Mouse (Mus musculus) hindbrain, embryonic 16.5 days (tissue): Measurements from ENCODE around the gene Rnft2. TPM values are rescaled to one million over a fixed set of nuclear protein-coding genes. Genes with fewer than 3 reads are reported as not detected.

ENCODE experiments used
- ATAC-seq: fragments of 200-750 bp; cut with Nextera tagmentation; 2 replicates; pipeline ENCODE4 v1.8.0; 2017; ENCODE audit warnings: moderate TSS enrichment, moderate library complexity
- H3K27ac ChIP-seq: fragments of 300-500 bp; sonication (generic); 2 replicates; pipeline ENCODE4 v1.5.1; 2014; ENCODE audit warnings: low read depth, mild to moderate bottlenecking, control low read depth, low read length, moderate library complexity
- H3K27me3 ChIP-seq: fragments of 300-500 bp; sonication (generic); replicated peaks from 2 replicates; pipeline ENCODE4 v1.6.1; 2014; ENCODE audit warnings: low read length; ENCODE audit not compliant: control insufficient read depth, insufficient read depth
- H3K36me3 ChIP-seq: fragments of 300-500 bp; sonication (generic); 2 replicates; pipeline ENCODE4 v1.6.1; 2014; ENCODE audit warnings: mild to moderate bottlenecking, low read length, moderate library complexity, mixed read lengths; ENCODE audit not compliant: control insufficient read depth, insufficient read depth
- H3K4me1 ChIP-seq: fragments of 300-500 bp; sonication (generic); 2 replicates; pipeline ENCODE4 v1.6.1; 2014; ENCODE audit warnings: low read depth, low read length; ENCODE audit not compliant: control insufficient read depth, insufficient read depth
- H3K4me2 ChIP-seq: fragments of 300-500 bp; sonication (generic); 2 replicates; pipeline ENCODE4 v1.6.1; 2014; ENCODE audit warnings: mild to moderate bottlenecking, low read length, control low read depth, moderate library complexity
- H3K4me3 ChIP-seq: fragments of 300-500 bp; sonication (generic); 2 replicates; pipeline ENCODE4 v1.5.1; 2014; ENCODE audit warnings: mild to moderate bottlenecking, low read length, control low read depth, moderate library complexity
- H3K9ac ChIP-seq: fragments of 300-500 bp; sonication (generic); 2 replicates; pipeline ENCODE4 v1.6.1; 2014; ENCODE audit warnings: low read depth, mild to moderate bottlenecking, control low read depth, low read length, moderate library complexity
- H3K9me3 ChIP-seq: fragments of 300-500 bp; sonication (generic); 2 replicates; pipeline ENCODE4 v1.6.1; 2014; ENCODE audit warnings: mild to moderate bottlenecking, low read length, moderate library complexity; ENCODE audit not compliant: control insufficient read depth
- WGBS: fragments of 180-500 bp; shearing (Covaris S2); extraction: QIAGEN DNeasy Blood & Tissue Kit; methylation state at CpG from one replicate; pipeline ENCODE4 v1.1.7; 2014; 5-methylcytosine and 5-hydroxymethylcytosine counted together
- polyA plus RNA-seq: library from polyadenylated mRNA; unstranded; fragments of >200 nt; fragmentation: Nextera tagmentation; extraction: Ambion mirVana; gene quantifications from 2 replicates; pipeline ENCODE4 v1.2.1, GENCODE M21; 2015

Rnft2 gene
- polyA plus RNA-seq, 1 experiment from 2014 or later = 9.2 TPM

GRCm38 (mm10) chr5:118154839-118155564 lies 89.9 kb downstream of the Rnft2 start, which contains the start of gene Fbxw8:
Gene Fbxw8, minus strand, starts transcription at chr5:118155464.
- Histone ChIP-seq H3K27ac (peak within 1 kb of the TSS; percentile 51; the same call in 1 of the 2 replicates), H3K9ac (peak within 1 kb of the TSS; percentile 94), H3K9me3 (no peaks in the 10 kb centered on the region), H3K36me3 (no peaks in the 10 kb centered on the region), H3K4me1 (peaks cover 15% of the 10 kb centered on the region), H3K27me3 (no peaks in the 10 kb centered on the region), H3K4me2 (peak within 1 kb of the TSS; percentile 77), H3K4me3 (peak within 1 kb of the TSS; percentile 94)
- under 1% methylated on average over 61 of the region's 67 CpGs for WGBS
- peak; percentile 91 for ATAC-seq

DNA sequence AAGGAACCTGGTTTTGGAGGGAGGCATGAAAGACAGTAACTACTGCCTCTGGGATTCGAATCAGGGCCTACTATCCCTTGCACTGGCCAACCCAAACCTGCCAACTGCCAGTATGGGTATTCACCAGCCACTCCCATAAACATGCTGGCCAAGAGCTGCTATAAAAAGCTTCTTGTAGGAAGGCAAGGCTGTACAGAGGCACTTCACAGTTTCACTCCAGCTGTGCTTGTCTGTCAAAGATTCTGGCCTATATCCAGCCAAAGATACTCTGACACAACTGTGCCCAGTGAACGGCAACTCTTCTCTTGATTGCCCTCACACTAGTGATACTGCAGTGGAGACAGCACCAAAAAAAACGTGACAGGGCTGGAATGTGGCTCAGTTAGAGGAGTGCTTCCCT lies 95.2 kb downstream of the Rnft2 start:
- Histone ChIP-seq H3K9ac (no peak overlapping the region), H3K4me1 (peaks cover 36% of the 10 kb centered on the region), H3K36me3 (no peaks in the 10 kb centered on the region), H3K4me3 (no peak overlapping the region), H3K27me3 (no peaks in the 10 kb centered on the region), H3K9me3 (no peaks in the 10 kb centered on the region), H3K27ac (no peak overlapping the region), H3K4me2 (no peak overlapping the region)
- 80% methylated on average over 3 of the region's 3 CpGs for WGBS
- no peak for ATAC-seq

GRCm38 (mm10) chr5:118147264-118147663 lies 97.7 kb downstream of the Rnft2 start:
- ATAC-seq = no peak
- H3K27me3 ChIP-seq = no peaks in the 10 kb centered on the region
- peaks cover 1% of the 10 kb centered on the region; the same call in 1 of the 2 replicates for H3K36me3 ChIP-seq
- no peak overlapping the region for H3K4me2 ChIP-seq
- WGBS = 83% methylated on average over 10 of the region's 10 CpGs
- H3K9me3 ChIP-seq = no peaks in the 10 kb centered on the region
- peaks cover 21% of the 10 kb centered on the region for H3K4me1 ChIP-seq
- H3K9ac ChIP-seq = no peak overlapping the region
- H3K4me3 ChIP-seq = no peak overlapping the region
- H3K27ac ChIP-seq = no peak overlapping the region

DNA sequence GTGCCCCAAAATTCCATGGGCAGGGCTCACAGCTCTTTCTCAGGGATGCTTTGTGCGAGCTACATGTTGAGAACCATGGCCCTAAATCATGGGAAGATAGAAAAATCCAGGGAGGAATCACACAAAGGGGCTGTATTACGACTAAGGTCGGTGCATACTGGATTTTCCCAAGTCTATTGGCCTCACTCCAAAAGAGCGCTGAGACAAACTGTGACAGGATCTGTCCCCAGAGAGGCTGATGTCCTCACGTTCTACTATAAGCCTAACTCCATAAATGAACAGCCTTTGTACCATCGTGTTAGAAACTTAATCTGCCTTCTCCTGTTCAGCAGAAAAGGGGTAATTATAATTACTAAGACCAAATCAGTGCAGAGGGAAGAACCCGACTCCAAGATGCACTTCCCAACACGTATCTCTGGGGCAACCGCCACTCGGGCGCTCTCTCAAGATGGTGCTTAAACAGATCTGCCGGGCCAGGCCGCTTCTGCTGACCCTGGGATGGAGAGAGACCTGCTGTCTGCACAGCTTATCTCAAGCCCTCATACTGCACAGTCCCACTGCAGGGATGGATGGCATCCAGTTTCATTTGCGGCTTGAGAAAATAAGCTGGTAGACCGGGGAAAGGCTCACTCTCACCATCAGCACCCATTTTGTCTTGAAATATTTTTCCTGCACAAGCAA lies 98.8 kb downstream of the Rnft2 start:
- Histone ChIP-seq H3K4me3 (no peak overlapping the region), H3K4me2 (no peak overlapping the region), H3K36me3 (peaks cover 8% of the 10 kb centered on the region; the same call in 1 of the 2 replicates), H3K27me3 (no peaks in the 10 kb centered on the region), H3K27ac (peak overlapping the region; percentile 31; the same call in 1 of the 2 replicates), H3K9ac (no peak overlapping the region), H3K9me3 (no peaks in the 10 kb centered on the region), H3K4me1 (peaks cover 21% of the 10 kb centered on the region)
- 0 out of 2 replicates have a peak, but pooled peaks have one; percentile 31 for ATAC-seq
- WGBS = 55% methylated on average over 15 of the region's 15 CpGs

- no peak overlapping the region for H3K9ac ChIP-seq
- H3K4me3 ChIP-seq = no peak overlapping the region
- no peaks in the 10 kb centered on the region for H3K9me3 ChIP-seq
- no peak overlapping the region for H3K27ac ChIP-seq
- peaks cover 21% of the 10 kb centered on the region for H3K4me1 ChIP-seq
- 81% methylated on average over 3 of the region's 3 CpGs for WGBS
- no peaks in the 10 kb centered on the region for H3K27me3 ChIP-seq
- no peak overlapping the region for H3K4me2 ChIP-seq
- H3K36me3 ChIP-seq = peaks cover 8% of the 10 kb centered on the region; the same call in 1 of the 2 replicates
- no peak for ATAC-seq
Observed at GRCm38 (mm10) chr5:118145458-118145857, 99.5 kb downstream of the Rnft2 start.

GRCm38 (mm10) chr5:118144770-118145169 lies 100.1 kb downstream of the Rnft2 start:
- no peaks in the 10 kb centered on the region for H3K9me3 ChIP-seq
- no peak overlapping the region for H3K4me2 ChIP-seq
- no peaks in the 10 kb centered on the region for H3K27me3 ChIP-seq
- 82% methylated on average over 6 of the region's 6 CpGs for WGBS
- ATAC-seq = no peak
- no peak overlapping the region for H3K9ac ChIP-seq
- H3K36me3 ChIP-seq = peaks cover 8% of the 10 kb centered on the region; the same call in 1 of the 2 replicates
- H3K27ac ChIP-seq = no peak overlapping the region
- no peak overlapping the region for H3K4me3 ChIP-seq
- H3K4me1 ChIP-seq = peaks cover 21% of the 10 kb centered on the region

DNA sequence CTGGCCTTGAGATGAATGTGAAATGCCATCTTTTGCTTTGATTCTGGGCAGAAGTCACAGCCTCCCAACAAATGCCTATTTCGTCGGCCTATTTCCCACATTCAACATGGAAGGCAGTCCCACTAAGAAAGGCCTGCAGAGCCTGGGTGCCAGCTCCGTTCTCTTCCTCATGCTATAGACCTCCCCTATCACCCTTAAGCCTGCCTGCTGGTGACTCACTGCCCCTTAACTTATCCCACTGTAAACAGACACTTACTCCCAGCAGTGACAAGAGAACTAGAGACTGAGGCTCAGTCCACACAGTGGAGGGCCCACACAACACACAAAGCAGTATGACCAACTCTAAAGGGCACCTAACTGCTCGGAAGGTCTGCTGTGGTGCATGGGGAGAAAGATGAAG lies 100.6 kb downstream of the Rnft2 start:
- H3K4me1 ChIP-seq = peaks cover 21% of the 10 kb centered on the region
- H3K9me3 ChIP-seq = no peaks in the 10 kb centered on the region
- no peaks in the 10 kb centered on the region for H3K27me3 ChIP-seq
- ATAC-seq = no peak
- WGBS = 93% methylated on average over 4 of the region's 4 CpGs
- H3K4me3 ChIP-seq = no peak overlapping the region
- no peak overlapping the region for H3K4me2 ChIP-seq
- no peak overlapping the region for H3K9ac ChIP-seq
- H3K36me3 ChIP-seq = peaks cover 8% of the 10 kb centered on the region; the same call in 1 of the 2 replicates
- no peak overlapping the region for H3K27ac ChIP-seq

DNA sequence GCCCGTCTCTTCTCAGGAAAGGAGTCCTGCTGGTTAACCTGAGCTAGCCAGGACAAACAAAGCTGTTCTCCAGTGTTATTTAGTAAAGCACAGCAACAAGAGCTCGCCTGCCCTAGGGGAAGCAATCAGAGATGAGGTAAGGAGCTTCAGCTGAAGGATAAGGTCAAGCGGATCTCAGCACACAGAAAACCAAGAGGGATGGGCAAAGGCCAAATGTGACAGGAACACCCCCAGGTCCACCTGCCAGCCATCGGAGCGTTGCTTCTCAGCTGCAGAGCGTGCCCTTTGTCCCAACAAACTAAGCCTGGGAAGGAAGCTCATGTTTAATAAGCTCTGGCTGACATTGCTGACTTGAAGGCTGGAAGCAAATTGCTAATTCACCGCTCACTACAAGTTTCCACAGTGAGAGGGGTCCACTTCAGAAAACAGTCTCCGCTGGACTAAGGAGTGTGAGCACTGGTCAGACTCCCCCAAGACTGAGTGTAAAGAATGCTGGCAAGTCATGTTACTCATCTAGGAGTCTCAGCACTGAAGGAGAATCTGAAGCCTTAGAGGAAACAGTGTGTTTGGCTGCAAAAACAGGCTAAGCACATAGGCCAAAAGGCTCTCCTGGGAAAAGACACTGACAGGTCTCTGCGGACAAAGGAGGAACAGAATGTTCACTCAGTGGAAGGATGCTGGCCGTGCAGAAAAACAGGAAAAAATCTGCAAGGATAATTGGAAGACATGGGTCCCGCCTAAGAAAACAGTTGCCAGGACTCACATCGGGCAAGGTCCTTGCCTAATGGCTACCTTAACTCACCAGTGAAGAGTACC lies 101.5 kb downstream of the Rnft2 start:
- H3K4me3 ChIP-seq = no peak overlapping the region
- no peaks in the 10 kb centered on the region for H3K9me3 ChIP-seq
- H3K4me2 ChIP-seq = no peak overlapping the region
- 76% methylated on average over 12 of the region's 12 CpGs for WGBS
- peaks cover 21% of the 10 kb centered on the region for H3K4me1 ChIP-seq
- H3K27ac ChIP-seq = no peak overlapping the region; the same call in 1 of the 2 replicates
- H3K36me3 ChIP-seq = peaks cover 10% of the 10 kb centered on the region
- no peak for ATAC-seq
- no peak overlapping the region for H3K9ac ChIP-seq
- H3K27me3 ChIP-seq = no peaks in the 10 kb centered on the region
